Mouse (Mus musculus) ES-E14 (cell line): ENCODE data around the gene Lpin3. TPM values are rescaled to one million over a fixed set of nuclear protein-coding genes. Genes with fewer than 3 reads are reported as not detected.

Experiments
- DNase-seq: peaks from one replicate; pipeline ENCODE4 v3.0.0-alpha.2; 2013; ENCODE audit warnings: low read depth, low spot score
- H3K27ac ChIP-seq: 2 replicates; pipeline ENCODE4 v1.5.1; 2012; ENCODE audit warnings: low read depth, mild to moderate bottlenecking, low read length, moderate library complexity, mixed read lengths; ENCODE audit not compliant: poor library complexity, insufficient read depth, severe bottlenecking
- H3K36me3 ChIP-seq: 2 replicates; pipeline ENCODE4 v1.6.1; 2012; ENCODE audit warnings: mild to moderate bottlenecking, low read length, moderate library complexity, mixed read lengths; ENCODE audit not compliant: control insufficient read depth, poor library complexity, insufficient read depth, severe bottlenecking
- H3K4me1 ChIP-seq, 2 experiments: fragments of 150-350 bp in 1 of 2; sonication (generic) in 1 of 2; 2 replicates each; pipeline ENCODE4 v1.6.1; 2012; ENCODE audit warnings: low read length in 2 of 2, mild to moderate bottlenecking in 1 of 2, mixed read lengths in 1 of 2; ENCODE audit not compliant: control insufficient read depth in 2 of 2, insufficient read depth in 2 of 2, poor library complexity in 1 of 2
- H3K4me3 ChIP-seq, 2 experiments: fragments of 150-350 bp in 1 of 2; sonication (generic) in 1 of 2; 2 replicates each; pipeline ENCODE4 v1.5.1; 2012; ENCODE audit warnings: low read length in 2 of 2, low read depth in 1 of 2, mild to moderate bottlenecking in 1 of 2, mixed read lengths in 1 of 2; ENCODE audit not compliant: insufficient read depth in 1 of 2, poor library complexity in 1 of 2, severe bottlenecking in 1 of 2
- H3K9ac ChIP-seq: 2 replicates; pipeline ENCODE4 v1.6.1; 2012; ENCODE audit warnings: low read depth, mild to moderate bottlenecking, low read length, mixed read lengths; ENCODE audit not compliant: poor library complexity, insufficient read depth, severe bottlenecking
- H3K9me3 ChIP-seq: fragments of 150-350 bp; sonication (generic); 2 replicates; pipeline ENCODE4 v1.6.1; 2012; ENCODE audit warnings: low read depth, mild to moderate bottlenecking, low read length; ENCODE audit not compliant: control insufficient read depth, insufficient read depth
- CHD2 ChIP-seq: IDR thresholded peaks from 2 replicates; pipeline ENCODE4 v1.6.1; 2014; ENCODE audit warnings: mild to moderate bottlenecking, low read depth, low read length, inconsistent platforms
- HCFC1 ChIP-seq: IDR thresholded peaks from 2 replicates; pipeline ENCODE4 v1.6.1; 2012; ENCODE audit warnings: low read length, inconsistent platforms, borderline replicate concordance; ENCODE audit not compliant: insufficient read depth
- MAFK ChIP-seq: IDR thresholded peaks from 2 replicates; pipeline ENCODE4 v1.6.1; 2014; ENCODE audit warnings: mild to moderate bottlenecking, low read depth, low read length, inconsistent platforms; ENCODE audit not compliant: insufficient read depth
- ZC3H11A ChIP-seq: IDR thresholded peaks from 2 replicates; pipeline ENCODE4 v1.6.1; 2012; ENCODE audit warnings: low read depth, mild to moderate bottlenecking, inconsistent platforms, low read length, borderline replicate concordance
- ZNF384 ChIP-seq: IDR thresholded peaks from 2 replicates; pipeline ENCODE4 v1.6.1; 2012; ENCODE audit warnings: low read depth, low read length, inconsistent platforms
- in situ Hi-C, 2 experiments: fragments of 600-800 bp; cut with MboI; formaldehyde crosslinking; loops; one replicate each; pipeline ENCODE4 v1.15.1; 2025; ENCODE audit warnings: low sequenced_read_pairs in 2 of 2, inconsistent platforms in 1 of 2; ENCODE audit not compliant: unreplicated experiment in 2 of 2
- total RNA-seq: library from RNA; depleted of rRNA; stranded (reverse); fragments of 300-350 nt; gene quantifications from 2 replicates; pipeline ENCODE4 v1.2.3, GENCODE M21; 2012

The Lpin3 gene
- total RNA-seq, 1 experiment: 7.2 TPM

DNA sequence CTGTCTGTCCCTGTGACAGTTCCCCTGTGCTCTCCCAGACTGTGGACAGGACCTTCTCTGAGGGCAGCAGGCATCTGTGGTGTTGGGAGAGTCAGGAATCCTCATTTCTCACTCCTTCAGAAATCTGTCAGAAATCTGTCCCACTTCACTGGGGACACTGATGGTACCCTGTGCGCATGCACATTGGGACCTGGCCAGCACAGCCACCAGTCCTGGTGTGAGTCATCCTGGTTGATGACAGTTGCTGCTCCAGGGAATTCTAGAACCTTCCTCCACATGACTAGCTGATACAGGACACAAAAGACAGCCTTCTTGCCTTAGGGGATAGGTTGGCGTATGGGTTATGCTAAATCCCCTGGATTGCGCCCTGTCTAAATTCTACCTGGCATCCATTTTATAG lies 36.8 kb downstream of the Lpin3 start:
- H3K4me1 ChIP-seq: no peaks in the 10 kb centered on the region
- H3K27ac ChIP-seq: no peak overlapping the region

DNA sequence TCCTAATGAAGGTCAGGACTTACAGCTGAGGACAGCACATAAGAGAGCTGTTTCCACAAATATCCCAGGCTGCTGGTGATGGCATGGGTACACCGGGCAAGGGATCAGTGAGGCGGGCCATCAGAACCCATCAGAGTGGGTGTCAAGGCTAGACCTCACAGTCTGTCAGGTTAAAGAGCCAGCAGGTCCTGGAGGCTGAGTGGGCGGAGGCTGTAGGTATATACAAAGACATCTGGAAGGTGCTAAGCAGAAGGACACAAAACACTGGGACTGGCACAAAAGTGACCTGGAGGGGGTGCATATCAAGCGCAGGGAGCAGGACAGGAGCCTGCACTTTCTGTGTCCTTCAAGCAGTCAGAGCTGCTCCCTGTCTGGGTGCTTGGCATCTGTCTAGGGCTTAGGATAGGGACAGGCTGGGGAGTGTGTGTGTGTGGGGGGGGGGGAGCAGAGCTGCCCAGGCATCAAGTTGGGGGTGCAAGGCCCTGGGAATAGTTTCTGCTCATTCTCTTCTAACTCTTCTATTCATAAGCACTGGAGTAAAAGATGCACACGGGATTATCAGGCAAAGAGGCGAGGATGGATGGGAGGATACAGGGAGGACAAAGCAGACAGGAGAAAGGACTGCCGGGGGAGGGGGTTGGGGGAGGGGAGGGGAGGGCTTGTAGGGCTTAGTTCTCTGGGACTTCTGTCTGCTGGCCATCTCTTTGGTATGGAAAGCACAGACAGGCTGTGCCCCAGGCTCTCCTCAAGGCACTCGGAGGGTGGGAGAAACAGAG lies 37.9 kb downstream of the Lpin3 start:
- Histone ChIP-seq H3K9ac (no peak overlapping the region), H3K36me3 (no peaks in the 10 kb centered on the region), H3K9me3 (no peaks in the 10 kb centered on the region), H3K27ac (no peak overlapping the region), H3K4me1 (no peaks in the 10 kb centered on the region), H3K4me3 (no peak overlapping the region)
- TF ChIP-seq ZC3H11A (no peak), ZNF384 (no peak), HCFC1 (no peak), MAFK (no peak), CHD2 (no peak)
- in situ Hi-C loops: no loop called here
- DNase-seq: no peak

More for the DNA sequence above, 36.8 kb downstream of the Lpin3 start:
- no peaks in the 10 kb centered on the region for H3K9me3 ChIP-seq
- H3K9ac ChIP-seq: no peak overlapping the region
- no peak for DNase-seq
- TF ChIP-seq CHD2 (no peak), ZNF384 (no peak), ZC3H11A (no peak)
- no peak overlapping the region for H3K4me3 ChIP-seq
- H3K36me3 ChIP-seq: no peaks in the 10 kb centered on the region
- in situ Hi-C loops: no loop called here

GRCm38 (mm10) chr2:160918930-160919215 lies 38.4 kb downstream of the Lpin3 start:
- no peak overlapping the region for H3K9ac ChIP-seq
- H3K36me3 ChIP-seq: no peaks in the 10 kb centered on the region
- no peak for DNase-seq
- H3K27ac ChIP-seq: no peak overlapping the region
- no peaks in the 10 kb centered on the region for H3K9me3 ChIP-seq
- TF ChIP-seq HCFC1: no peak
- TF ChIP-seq ZNF384: no peak
- TF ChIP-seq ZC3H11A: no peak
- TF ChIP-seq MAFK: no peak
- no peak for TF ChIP-seq CHD2
- H3K4me3 ChIP-seq: no peak overlapping the region
- in situ Hi-C loops: no loop called here
- H3K4me1 ChIP-seq: no peaks in the 10 kb centered on the region

DNA sequence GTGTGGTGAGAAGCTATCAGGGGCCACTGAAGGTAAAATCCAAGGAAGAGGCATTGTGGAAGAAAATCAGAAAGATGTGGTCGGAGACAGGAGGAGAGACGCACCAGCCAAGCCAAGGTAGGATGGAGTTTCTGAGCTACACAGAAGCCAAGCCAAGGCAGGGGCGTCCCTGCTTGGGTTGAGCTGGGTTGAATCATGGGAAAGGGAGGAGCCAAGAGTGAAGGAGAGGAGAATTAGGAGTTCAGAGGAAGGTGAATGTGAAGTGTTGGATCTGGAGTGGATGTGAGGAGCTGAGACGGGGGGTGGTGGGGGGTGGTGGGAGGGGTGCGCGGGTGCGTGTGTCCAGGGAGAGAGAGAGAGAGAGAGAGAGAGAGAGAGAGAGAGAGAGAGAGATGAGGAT lies 40.8 kb downstream of the Lpin3 start:
- no peak for TF ChIP-seq HCFC1
- TF ChIP-seq MAFK: no peak
- no peak for TF ChIP-seq ZNF384
- no peak for TF ChIP-seq CHD2
- no peak for TF ChIP-seq ZC3H11A
- H3K4me1 ChIP-seq: no peaks in the 10 kb centered on the region
- H3K36me3 ChIP-seq: no peaks in the 10 kb centered on the region
- H3K27ac ChIP-seq: no peak overlapping the region
- no peaks in the 10 kb centered on the region for H3K9me3 ChIP-seq
- no peak overlapping the region for H3K4me3 ChIP-seq
- no peak overlapping the region for H3K9ac ChIP-seq
- in situ Hi-C loops: no loop called here
- DNase-seq: no peak

- Histone ChIP-seq H3K9ac (no peak overlapping the region), H3K4me3 (no peak overlapping the region), H3K4me1 (no peaks in the 10 kb centered on the region), H3K9me3 (no peaks in the 10 kb centered on the region), H3K27ac (no peak overlapping the region), H3K36me3 (no peaks in the 10 kb centered on the region)
- no peak for DNase-seq
- no peak for TF ChIP-seq HCFC1
- no peak for TF ChIP-seq ZNF384
- no peak for TF ChIP-seq ZC3H11A
- no peak for TF ChIP-seq MAFK
- no peak for TF ChIP-seq CHD2
- in situ Hi-C loops: no loop called here
These were observed 44.7 kb downstream of the Lpin3 start for GRCm38 (mm10) chr2:160925203-160925602.
